Mouse (Mus musculus) urinary bladder, adult 18-20 months (tissue): ENCODE data around the gene Iglon5.
A peak's percentile ranks its signal among the peaks of the same experiment; 100 is the strongest.

Source experiments
- DNase-seq, 2 experiments: peaks; one replicate each; pipeline ENCODE4 v3.0.0; 2022; ENCODE audit warnings: low spot score in 2 of 2, mixed read lengths in 2 of 2

The Iglon5 gene

GRCm38 (mm10) chr7:43465344-43466098 lies 24.4 kb downstream of the Iglon5 start:
- DNase-seq, result peak; percentile 80

DNA sequence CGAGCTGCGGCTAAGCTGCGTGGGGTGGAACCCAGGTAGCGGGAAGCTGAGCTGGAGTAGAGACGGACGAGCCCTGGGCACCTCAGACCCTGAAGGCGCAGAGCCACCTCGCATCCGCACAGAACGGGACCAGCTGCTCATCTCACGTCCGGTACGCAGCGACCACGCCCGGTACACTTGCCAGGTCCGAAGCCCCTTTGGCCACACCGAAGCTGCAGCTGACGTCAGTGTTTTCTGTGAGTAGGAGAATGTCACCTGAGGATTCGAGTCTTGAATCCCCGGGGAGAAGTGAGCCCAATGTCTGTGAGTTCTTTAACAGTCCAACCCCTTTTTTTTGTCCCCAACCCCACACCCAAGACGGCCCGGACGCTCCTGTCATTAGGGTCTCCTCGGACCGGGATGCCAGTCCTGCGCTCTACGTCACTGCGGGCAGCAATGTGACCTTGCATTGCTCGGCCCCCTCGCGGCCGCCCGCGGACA lies 25.0 kb downstream of the Iglon5 start:
- DNase-seq, result no peak

GRCm38 (mm10) chr7:43463976-43464375 lies 25.9 kb downstream of the Iglon5 start:
- DNase-seq, result no peak

DNA sequence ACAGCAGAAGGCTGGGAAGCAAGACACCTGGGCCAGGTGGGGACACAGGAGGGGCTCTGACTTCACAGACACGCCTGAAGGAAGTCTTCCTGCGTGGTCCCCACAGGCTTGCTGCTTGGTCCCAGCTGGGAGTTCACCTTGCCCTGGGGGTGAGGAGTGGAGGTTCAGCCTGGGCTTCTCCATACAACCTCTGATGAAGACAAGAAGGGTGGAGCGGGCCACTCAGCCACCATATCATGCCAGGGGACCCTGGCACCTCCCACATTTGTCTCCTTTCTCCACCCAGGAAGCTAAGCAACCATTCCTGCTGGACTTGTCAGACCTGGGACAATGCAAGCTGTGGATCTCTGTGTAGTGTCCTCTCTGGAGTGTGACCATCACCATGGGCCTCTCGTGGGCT lies 27.0 kb downstream of the Iglon5 start, which contains the start of gene Vsig10l:
Gene Vsig10l, plus strand, starts transcription at position 301 of the 400 bp plus-strand sequence.
- no peak for DNase-seq

- no peak for DNase-seq
Observed at GRCm38 (mm10) chr7:43454371-43454770, 35.5 kb downstream of the Iglon5 start.

DNA sequence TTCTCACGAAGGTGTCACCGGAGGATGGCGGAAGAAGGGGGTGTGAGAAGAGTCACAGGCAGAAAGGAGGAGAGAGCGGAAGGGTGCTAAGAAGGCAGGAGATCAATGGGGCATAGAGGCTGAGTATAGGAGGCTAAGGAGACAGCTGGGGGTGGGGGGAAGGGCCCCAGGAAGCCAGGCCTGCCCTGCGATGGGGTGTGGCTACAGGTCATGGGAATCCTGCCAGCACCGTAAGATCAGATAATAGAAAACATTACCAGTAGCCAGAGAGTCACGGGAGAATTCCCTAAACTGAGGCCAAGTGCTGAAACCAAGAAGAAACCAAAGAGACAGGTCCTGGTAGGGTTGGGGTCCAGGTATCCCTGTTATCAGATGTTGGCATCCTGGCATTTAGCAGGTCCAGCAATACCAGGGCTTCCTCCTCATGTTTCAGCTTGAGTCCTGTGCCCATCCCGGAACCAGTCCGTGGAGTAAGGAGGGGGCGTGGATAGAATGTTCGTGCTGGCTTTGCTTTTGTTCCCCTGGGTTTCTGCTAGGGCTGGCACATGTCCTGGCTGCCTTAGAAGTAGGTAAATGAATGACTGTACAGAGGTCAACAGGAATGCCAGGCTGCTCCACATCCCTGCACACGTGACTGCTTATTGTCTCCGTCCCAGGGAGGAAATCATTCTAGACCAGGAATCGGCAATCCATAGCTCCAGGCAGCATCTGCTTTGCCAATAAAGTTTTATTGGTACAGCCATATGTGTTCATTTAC lies 36.1 kb downstream of the Iglon5 start:
- DNase-seq, result no peak

- no peak for DNase-seq
Observed at GRCm38 (mm10) chr7:43452609-43453008, 37.3 kb downstream of the Iglon5 start.

DNA sequence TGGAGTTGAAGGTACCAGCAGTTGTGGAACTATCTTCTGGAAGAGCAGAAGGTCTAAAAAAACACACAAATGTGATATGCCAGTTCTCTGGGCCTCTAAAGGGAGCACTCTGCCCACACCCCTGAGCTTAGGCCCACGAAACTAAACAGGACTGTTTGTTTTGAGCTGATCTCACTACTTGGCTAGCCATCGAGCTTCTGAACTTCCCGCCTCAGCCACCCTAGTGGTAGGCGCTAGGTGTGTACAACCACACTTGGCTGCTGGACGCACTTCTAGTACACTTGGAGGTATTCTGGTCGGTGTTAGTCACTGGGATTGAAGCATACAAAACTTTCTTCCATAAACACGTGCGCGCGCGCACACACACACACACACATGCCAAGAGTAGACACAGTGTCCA lies 38.1 kb downstream of the Iglon5 start:
- DNase-seq, result no peak

GRCm38 (mm10) chr7:43449811-43450210 lies 40.1 kb downstream of the Iglon5 start:
- DNase-seq, result no peak

DNA sequence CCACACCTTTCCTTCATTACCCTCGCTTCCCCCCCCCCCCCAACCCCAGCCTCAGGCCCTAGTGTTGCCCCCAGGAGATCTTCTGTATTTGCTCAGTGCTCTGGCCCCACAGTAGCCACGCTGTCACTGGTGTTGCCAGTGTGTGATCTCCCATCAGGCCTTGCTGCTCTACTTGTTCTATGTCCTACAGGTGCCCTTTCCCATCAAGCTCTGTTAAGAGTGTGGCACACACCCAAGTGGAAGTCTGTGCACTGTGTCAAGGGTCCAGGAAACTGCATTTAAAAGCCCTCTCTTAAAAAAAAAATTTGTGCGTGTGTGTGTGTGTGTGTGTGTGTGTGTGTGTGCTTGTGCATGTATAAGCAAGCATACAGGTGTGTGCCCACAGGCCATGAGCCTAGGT lies 41.6 kb downstream of the Iglon5 start:
- DNase-seq, result no peak

GRCm38 (mm10) chr7:43447801-43448200 lies 42.1 kb downstream of the Iglon5 start:
- no peak for DNase-seq

DNA sequence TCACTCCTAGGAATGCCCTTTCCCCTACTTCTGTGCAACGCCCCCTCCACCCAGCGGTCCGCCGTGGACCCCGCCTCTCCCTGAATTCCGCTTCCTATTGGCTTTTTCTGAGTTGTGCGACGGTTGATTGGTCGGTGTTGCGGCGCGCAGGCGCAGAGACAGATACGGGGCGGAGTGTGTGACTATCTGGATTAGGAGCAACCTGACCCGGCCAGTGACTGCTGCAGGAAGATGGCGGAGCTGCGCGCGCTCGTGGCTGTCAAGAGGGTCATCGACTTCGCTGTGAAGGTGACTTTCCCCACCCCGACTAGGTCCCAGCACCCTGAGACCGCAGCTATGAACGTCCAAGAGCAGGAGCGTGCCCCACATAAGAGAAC lies 46.0 kb downstream of the Iglon5 start, which contains the start of the genes Etfb and Gm45233:
Gene Etfb, plus strand, starts transcription at position 167 of the 377 bp plus-strand sequence.
Gene Gm45233, plus strand, starts transcription at position 212 of the 377 bp plus-strand sequence.
- DNase-seq, result peak; percentile 79 to 94

GRCm38 (mm10) chr7:43443126-43443916 lies 46.6 kb downstream of the Iglon5 start:
- peak; percentile 76 to 81 for DNase-seq

DNA sequence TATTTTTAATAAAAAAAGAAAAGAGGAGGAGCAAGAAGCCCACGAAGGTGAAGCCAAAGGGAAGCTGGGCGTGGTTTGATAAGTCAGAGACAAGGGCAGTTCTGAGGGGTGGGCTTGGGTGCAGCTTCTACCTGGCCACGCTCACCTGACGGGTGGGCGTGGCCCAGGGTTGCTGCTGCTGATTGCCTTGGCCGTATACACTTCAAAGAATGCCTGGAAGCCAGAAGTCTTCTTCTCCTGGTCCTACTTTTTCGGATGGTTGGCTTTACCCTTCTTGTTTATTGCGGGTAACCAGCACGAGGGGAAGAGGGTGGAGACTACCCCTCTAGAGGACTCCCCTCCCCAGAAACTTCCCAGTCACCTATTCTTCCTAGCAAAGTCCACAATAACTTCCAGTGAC lies 47.2 kb downstream of the Iglon5 start:
- DNase-seq, result no peak

DNA sequence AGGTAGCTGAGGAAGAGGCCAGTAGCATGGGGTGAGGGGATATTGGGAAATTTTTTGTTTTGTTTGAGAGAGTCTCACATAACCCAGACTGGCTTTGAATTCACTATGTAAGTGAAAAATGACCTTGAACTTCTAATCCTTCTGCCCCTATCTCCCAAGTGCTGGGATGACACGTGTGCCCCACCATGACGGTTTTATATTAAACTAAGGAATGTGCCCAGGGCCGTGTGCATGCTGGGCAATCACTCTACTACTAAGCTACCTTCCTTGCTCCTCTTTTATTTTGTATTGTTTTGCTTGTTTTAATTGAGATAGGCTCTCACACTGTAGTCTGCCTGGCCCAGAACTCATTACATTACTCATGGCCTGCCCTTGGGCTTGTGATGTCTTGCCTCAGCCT lies 48.8 kb downstream of the Iglon5 start:
- DNase-seq, result no peak

DNA sequence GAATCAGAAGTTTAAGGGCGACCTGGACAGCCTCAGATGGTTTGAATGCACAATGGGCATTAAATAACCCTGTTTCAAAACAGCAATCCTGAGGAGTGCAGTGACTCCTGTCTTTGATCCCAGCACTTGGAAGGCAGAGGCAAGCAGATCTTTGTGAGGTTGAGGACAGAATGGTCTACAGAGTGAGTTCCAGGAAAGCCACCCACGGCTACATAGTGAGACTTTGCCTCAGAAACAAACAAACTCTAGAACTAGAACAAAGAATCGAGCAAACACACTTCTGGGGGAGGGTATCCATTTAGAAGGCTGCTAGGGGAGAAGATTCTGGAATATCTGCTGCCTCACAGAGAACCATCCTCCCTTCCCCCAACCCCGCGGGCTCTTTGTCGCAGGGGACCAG lies 49.4 kb downstream of the Iglon5 start, which contains the start of gene Cldnd2:
Gene Cldnd2, plus strand, starts transcription at position 301 of the 400 bp plus-strand sequence.
- no peak for DNase-seq

GRCm38 (mm10) chr7:43438611-43439010 lies 51.3 kb downstream of the Iglon5 start:
- no peak for DNase-seq

GRCm38 (mm10) chr7:43436341-43437255 lies 53.3 kb downstream of the Iglon5 start, which contains the start of gene Nkg7:
TSS of gene Nkg7 (plus strand) at chr7:43437073.
- DNase-seq, result no peak

DNA sequence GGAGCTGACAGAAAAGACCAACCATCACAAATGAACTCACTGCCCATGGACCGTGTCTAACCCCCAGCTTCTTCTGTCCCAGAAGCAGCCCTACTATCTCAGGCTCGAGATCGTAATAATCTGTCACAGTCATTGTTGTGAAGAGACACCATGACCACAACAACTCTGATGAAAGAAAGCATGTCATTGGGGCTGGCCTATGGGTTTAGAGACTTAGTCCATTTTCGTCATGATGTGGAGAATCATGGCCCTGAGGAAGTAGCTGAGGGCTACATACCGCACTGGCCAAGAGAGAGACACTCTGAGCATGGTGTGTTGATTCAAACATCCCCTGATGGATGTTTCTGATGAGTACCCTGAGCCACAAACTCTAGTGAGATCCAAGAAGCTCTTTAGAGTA lies 55.2 kb downstream of the Iglon5 start:
- DNase-seq, result no peak

GRCm38 (mm10) chr7:43432891-43433290 lies 57.0 kb downstream of the Iglon5 start:
- no peak for DNase-seq

DNA sequence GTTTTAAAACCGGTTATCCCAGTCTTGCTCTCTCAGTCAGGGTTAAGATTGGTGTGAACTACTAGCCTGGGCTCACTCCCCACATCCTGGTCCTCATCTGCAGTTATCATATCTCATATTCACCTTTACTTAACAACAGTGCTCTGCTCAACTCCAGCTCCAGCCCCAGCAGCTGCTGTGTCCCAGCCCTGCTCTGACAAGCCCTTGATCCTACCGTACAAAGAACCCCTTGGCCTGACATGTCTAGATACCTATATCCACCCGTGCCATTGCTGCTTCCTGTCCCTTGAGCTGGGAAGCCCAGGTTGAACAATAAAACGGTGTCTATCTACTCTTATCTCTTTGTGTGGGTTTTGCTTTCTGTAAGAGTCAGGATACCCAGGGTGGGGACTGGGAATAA lies 60.4 kb downstream of the Iglon5 start:
- DNase-seq, result no peak
